Mouse (Mus musculus): ENCODE measurements around the gene Alyref. TPM values are rescaled to one million over a fixed set of nuclear protein-coding genes. Genes with fewer than 3 reads are reported as not detected.
A peak's percentile ranks its signal among the peaks of the same experiment; 100 is the strongest.
"Not testable (repeated sequence)": the region's sequence is repeated elsewhere in the genome, so short reads cannot be mapped to it uniquely, and the experiment has no call there.

Alyref gene
- total RNA-seq, 2 experiments from 2014 or later, result 61.7 to 67.4 TPM

- no peak for DNase-seq (ENCODE audit: extremely low spot score in 1 of 2, low spot score in 1 of 2)
These were observed 21.7 kb downstream of the Alyref start for GRCm38 (mm10) chr11:120576365-120576981.

- no peak for DNase-seq (ENCODE audit: extremely low spot score in 1 of 2, low spot score in 1 of 2)
These were observed 22.2 kb downstream of the Alyref start for GRCm38 (mm10) chr11:120575940-120576339.

GRCm38 (mm10) chr11:120575046-120575445 is 23.1 kb downstream of the Alyref start:
- DNase-seq (ENCODE audit: extremely low spot score in 1 of 2, low spot score in 1 of 2), result no peak

DNA sequence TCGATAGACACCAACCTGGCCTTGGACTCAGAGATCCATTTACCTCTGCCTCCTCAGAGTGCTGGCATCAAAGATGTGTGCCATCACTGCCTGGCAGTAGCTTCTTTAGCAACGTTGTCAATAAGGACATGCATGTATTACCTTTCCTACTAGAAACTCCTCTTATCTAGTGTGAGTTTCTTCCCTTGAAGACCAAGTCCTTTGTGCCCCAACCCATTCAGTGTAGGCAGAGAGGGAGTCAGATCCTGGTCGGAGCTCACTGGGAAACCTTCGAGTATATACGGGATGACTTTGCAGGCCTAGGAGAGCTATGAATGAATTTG is 23.9 kb downstream of the Alyref start:
- DNase-seq (ENCODE audit: extremely low spot score in 1 of 2, low spot score in 1 of 2), result no peak

DNA sequence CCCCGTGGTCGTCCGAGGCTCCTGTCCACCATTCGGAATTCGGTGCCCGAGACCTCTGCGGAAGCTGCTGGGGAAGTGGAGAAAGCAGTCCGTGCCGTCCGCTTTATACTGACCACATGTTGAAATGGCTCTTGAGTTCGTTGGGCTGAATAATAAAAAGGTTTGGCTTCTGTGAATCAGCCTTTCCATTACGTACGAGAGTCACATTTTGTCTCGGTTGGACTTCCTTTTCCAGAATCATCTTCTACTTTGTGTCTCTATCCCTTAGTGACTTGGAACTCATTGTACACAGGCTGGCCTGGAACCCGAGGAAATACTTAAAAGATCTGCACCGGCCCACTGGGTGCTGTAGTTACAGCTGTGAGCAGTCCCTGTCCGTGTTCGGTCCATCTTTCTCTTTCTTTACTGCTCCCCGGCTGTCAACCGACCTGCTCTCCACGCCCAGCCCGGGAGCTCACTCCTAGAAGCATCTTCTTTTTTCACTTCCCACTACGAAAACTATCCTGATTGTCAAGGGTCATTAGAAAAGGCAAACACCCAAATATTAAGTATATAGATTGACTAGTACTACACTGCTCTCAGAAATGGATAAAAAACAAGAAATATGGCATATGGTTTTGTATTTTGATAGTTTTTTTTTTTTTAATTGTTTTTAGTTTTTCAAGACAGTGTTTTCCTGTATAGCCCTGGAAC is 24.4 kb downstream of the Alyref start:
- no peak for DNase-seq (ENCODE audit: extremely low spot score in 1 of 2, low spot score in 1 of 2)

- DNase-seq (ENCODE audit: extremely low spot score in 1 of 2, low spot score in 1 of 2), result peak; percentile 96 to 97
These were observed 25.2 kb downstream of the Alyref start, which contains the start of gene P4hb for GRCm38 (mm10) chr11:120572752-120573584. TSS of gene P4hb (minus strand) at chr11:120573253.

GRCm38 (mm10) chr11:120572417-120572751 is 25.8 kb downstream of the Alyref start:
- DNase-seq (ENCODE audit: extremely low spot score in 1 of 2, low spot score in 1 of 2), result no peak

DNA sequence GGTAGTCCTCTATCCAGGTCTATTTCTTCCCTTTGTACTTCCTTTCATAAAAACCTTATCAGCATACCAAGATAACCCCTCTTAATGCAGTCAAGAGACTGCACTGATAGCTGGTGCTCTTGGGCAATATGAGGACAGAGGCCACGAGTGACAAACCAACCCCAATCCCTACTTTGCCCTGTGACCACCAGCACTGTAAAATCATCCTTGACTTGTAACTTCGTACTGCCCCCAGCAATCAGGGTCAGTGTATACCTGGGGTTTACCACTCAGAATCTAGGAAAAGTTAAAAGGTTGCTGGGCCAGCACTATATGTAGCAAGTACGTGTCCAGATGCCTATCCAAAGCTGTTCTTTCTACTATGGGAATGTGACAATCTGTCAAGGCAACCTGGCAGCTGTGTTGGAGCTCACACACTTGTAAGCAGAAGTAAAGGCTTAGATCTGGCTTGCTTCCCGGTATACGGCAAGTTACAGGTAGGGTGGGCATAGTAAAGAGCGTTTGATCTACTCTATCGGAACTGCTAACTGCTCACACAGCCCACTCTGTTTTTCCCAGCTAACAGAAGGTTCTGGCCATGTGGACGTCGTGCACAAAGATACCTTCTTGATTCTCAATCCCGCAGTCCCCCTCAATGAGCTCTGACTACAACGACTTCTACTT is 26.3 kb downstream of the Alyref start:
- no peak for DNase-seq (ENCODE audit: extremely low spot score in 1 of 2, low spot score in 1 of 2)

DNA sequence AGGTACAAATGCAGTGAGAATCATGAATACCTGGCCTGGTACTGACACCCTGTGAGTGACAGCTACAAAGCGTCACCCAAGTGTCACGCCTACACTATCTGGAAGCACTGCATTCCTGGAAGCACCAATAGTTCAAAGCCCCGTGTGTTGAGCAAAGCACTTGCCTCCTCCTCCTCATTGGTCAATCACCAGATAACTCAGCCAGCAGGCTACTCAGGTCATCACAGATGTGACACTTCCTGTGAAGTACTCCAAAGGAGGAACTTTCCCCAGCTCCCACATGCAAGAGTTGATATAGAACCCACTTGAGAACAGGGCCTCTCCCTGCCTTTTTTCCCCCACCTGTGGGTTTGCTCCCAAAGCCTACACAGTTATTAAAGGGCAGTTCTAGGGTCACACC is 27.0 kb downstream of the Alyref start:
- no peak for DNase-seq (ENCODE audit: extremely low spot score in 1 of 2, low spot score in 1 of 2)

- DNase-seq (ENCODE audit: extremely low spot score in 1 of 2, low spot score in 1 of 2), result no peak
These were observed 29.8 kb downstream of the Alyref start for GRCm38 (mm10) chr11:120568324-120568723.

DNA sequence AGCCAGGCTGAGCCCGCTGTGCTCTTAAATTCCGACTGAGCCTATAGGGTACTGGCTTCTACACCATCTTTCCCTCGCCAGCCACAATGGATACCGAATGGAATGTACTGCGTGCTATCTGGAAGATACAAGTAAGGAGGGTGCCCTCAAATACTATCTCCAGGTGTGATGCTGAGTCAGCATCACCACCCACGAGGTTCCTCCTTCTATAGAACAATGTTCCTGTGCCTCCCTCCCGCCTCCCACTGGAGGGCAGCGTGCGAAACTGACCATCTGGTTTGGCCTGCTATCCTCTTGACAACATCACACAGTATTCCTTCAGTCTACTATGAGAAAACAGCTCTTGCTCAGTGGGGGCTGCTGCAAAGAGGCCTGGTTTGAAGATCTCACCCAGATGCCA is 33.1 kb downstream of the Alyref start:
- no peak for DNase-seq (ENCODE audit: extremely low spot score in 1 of 2, low spot score in 1 of 2)

- DNase-seq (ENCODE audit: extremely low spot score in 1 of 2, low spot score in 1 of 2), result no peak
These were observed 35.2 kb downstream of the Alyref start for GRCm38 (mm10) chr11:120562949-120563348.

DNA sequence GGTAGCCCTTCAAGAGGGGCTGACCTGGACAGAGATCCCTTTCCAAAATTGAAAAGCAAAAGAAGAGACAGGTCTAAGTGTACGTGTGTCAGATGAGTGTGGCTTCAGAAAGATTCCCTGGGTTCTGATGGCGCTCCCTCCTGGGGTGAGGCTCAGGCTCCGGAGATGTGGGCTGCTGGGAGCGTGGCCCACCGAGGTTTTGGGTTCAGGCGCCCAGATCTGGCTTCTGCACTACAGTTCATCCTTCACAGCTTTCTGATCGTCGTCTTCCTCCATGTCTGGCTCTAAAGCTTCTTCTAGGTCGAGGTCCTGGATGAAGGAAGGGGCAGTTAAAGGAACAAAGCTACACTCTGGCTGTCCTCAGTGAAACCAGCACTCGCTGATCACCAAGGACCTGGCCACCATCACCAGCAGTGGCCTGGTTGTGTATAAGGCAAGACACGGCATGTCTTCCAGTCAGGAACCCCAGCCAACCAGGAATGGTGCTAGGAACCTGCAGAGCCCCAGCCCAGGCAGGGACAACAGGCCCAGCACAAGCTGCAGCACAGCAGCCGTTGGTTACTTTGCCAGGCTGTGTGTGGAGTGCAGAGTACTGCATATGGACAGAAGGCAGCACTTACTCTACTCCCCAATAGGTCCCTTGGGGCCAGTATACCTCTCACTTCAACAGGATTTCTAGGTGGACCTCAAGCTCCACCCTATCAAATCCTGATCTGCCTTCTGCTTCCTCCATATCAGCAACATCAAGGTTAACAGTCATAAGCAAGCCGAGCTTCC is 37.0 kb downstream of the Alyref start:
- DNase-seq (ENCODE audit: extremely low spot score in 1 of 2, low spot score in 1 of 2), result no peak

DNA sequence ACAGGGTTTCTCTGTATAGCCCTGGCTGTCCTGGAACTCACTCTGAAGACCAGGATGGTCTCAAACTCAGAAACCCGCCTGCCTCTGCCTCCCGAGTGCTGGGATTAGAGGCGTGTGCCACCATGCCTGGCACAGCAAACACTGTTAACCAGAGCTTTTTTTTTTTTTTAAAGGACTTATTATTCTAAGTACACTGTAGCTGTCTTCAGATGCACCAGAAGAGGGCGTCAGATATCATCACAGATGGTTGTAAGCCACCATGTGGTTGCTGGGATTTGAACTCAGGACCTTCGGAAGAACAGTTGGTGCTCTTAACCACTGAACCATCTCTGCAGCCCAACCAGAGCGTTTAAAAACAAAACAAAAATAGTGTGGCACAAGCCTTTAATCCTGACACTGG is 39.3 kb downstream of the Alyref start:
- DNase-seq (ENCODE audit: extremely low spot score in 1 of 2, low spot score in 1 of 2), result not testable (repeated sequence)

DNA sequence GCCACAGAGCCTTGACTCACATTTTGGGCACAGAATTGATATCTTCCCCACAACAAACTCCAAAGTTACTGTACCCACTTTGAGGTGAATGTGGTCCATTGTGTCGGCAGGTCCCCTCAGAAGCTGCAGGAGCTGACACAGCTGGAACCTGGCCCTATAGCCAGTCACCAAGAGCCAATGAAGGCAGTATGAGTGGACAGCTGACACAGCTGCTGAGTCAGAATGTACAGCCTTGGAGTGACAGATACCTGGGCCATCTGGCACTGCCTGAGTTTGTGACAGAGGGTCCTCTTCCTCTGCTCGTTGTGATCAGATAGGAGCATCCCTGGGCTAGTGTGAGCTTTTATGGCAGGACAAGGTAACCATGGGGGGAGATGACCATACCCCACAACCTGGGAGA is 42.9 kb downstream of the Alyref start:
- DNase-seq (ENCODE audit: extremely low spot score in 1 of 2, low spot score in 1 of 2), result no peak

- no peak for DNase-seq (ENCODE audit: extremely low spot score in 1 of 2, low spot score in 1 of 2)
These were observed 43.3 kb downstream of the Alyref start for GRCm38 (mm10) chr11:120554834-120555233.

GRCm38 (mm10) chr11:120552736-120553135 is 45.4 kb downstream of the Alyref start:
- no peak for DNase-seq (ENCODE audit: extremely low spot score in 1 of 2, low spot score in 1 of 2)

GRCm38 (mm10) chr11:120550810-120551440 is 47.2 kb downstream of the Alyref start, which contains the start of gene Ppp1r27:
TSS of gene Ppp1r27 (minus strand) at chr11:120551132.
- DNase-seq (ENCODE audit: extremely low spot score in 1 of 2, low spot score in 1 of 2), result no peak

DNA sequence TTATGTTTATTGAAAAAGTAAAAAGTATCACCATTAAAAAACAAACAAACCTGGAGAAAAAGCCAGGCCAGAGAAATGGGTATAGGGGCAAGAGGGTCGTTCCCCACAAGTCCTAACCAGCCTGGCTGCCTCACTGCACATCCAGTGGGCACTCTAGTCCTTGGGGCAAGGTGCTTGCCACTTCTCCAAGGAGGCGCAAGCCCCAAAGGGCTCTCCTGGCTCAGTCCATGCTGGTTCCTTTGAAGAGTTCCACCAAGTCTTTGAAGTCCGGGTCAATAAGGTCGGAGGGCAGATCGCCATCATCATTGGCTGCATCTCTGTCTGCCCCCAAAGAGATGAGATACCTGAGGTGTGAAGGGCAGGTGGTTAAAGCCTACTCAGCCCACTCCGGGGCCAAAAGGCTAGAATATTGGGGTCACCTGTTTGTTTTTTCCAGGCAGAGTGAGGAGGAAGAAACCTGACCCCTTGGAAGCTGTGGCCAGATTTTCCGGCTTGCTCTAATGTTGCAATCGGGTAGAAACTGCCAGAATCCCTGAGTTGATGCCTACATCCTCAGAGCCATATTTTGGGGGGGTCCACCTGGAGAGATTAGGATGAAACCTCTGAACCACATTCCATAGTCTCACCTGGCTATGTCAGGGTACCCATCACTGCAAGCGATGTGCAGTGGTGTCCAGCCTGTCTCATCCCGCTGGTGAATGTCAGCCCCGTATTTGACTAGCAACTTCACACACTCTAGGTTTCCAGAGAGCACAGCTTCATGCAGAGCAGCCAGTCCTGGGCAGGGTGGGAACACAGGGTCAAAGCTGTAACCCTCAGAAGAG is 48.0 kb downstream of the Alyref start:
- no peak for DNase-seq (ENCODE audit: extremely low spot score in 1 of 2, low spot score in 1 of 2)

Data from layer of hippocampus, postnatal 25 days (tissue).